Mouse (Mus musculus) intestine, embryonic 16.5 days (tissue): ENCODE results near the gene Vmn1r226. TPM values are rescaled to one million over a fixed set of nuclear protein-coding genes. Genes with fewer than 3 reads are reported as not detected.

Experiments
- ATAC-seq: fragments of 200-750 bp; cut with Nextera tagmentation; 2 replicates; pipeline ENCODE4 v1.8.0; 2017; ENCODE audit warnings: moderate TSS enrichment, moderate library complexity
- H3K27ac ChIP-seq: fragments of 300-500 bp; sonication (generic); 2 replicates; pipeline ENCODE4 v1.5.1; 2014; ENCODE audit warnings: mild to moderate bottlenecking, low read length
- H3K27me3 ChIP-seq: fragments of 300-500 bp; sonication (generic); replicated peaks from 2 replicates; pipeline ENCODE4 v1.6.1; 2014; ENCODE audit warnings: low read length, control low read depth, mixed read lengths; ENCODE audit not compliant: control insufficient read depth, insufficient read depth
- H3K36me3 ChIP-seq: fragments of 300-500 bp; sonication (generic); 2 replicates; pipeline ENCODE4 v1.6.1; 2014; ENCODE audit warnings: low read length, control low read depth; ENCODE audit not compliant: control insufficient read depth, insufficient read depth
- H3K4me1 ChIP-seq: fragments of 300-500 bp; sonication (generic); 2 replicates; pipeline ENCODE4 v1.6.1; 2014; ENCODE audit warnings: low read length, control low read depth, mixed read lengths; ENCODE audit not compliant: control insufficient read depth, insufficient read depth
- H3K4me2 ChIP-seq: fragments of 300-500 bp; sonication (generic); 2 replicates; pipeline ENCODE4 v1.6.1; 2014; ENCODE audit warnings: low read depth, low read length, control low read depth
- H3K4me3 ChIP-seq: fragments of 300-500 bp; sonication (generic); 2 replicates; pipeline ENCODE4 v1.5.1; 2014; ENCODE audit warnings: mild to moderate bottlenecking, low read length
- H3K9ac ChIP-seq: fragments of 300-500 bp; sonication (generic); 2 replicates; pipeline ENCODE4 v1.6.1; 2014; ENCODE audit warnings: low read depth, low read length
- H3K9me3 ChIP-seq: fragments of 300-500 bp; sonication (generic); 2 replicates; pipeline ENCODE4 v1.6.1; 2016; ENCODE audit warnings: low read length, control low read depth; ENCODE audit not compliant: control insufficient read depth
- whole genome bisulfite sequencing: fragments of 180-500 bp; shearing (Covaris S2); extraction: QIAGEN DNeasy Blood & Tissue Kit; methylation state at CpG from one replicate; pipeline ENCODE4 v1.1.7; 2014; 5-methylcytosine and 5-hydroxymethylcytosine counted together
- polyA plus RNA-seq: library from polyadenylated mRNA; unstranded; fragments of >200 nt; fragmentation: Nextera tagmentation; extraction: Ambion mirVana; gene quantifications from 2 replicates; pipeline ENCODE4 v1.2.1, GENCODE M21; 2015

The Vmn1r226 gene
- not detected in 2 replicates for polyA plus RNA-seq

DNA sequence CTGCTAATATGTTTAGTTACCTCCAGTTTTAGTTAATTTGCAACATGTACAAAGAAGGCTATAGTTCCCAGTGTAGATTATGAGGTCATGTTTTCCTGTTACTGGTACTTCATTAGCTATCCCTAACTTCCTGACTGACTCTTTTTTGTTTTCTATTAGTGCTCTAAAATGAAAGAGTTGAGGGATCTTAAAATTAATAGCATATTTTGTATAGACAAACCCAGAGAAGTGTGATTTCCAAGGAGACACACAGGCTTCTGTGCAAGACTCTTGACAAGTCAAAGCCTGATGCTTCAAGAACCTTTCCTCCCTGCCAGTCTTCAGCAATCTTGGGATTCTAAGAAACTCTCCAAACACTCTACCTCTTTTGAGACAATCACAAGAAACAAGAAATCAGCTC is at the start of gene Vmn1r226:
Gene Vmn1r226 (plus strand): TSS at position 301 of the 400 bp plus-strand sequence.
- Histone ChIP-seq H3K36me3 (no peaks in the 10 kb centered on the region), H3K4me3 (no peak within 1 kb of the TSS), H3K4me2 (no peak within 1 kb of the TSS), H3K27me3 (no peaks in the 10 kb centered on the region), H3K4me1 (no peaks in the 10 kb centered on the region), H3K27ac (no peak within 1 kb of the TSS), H3K9ac (no peak within 1 kb of the TSS), H3K9me3 (0 out of 2 replicates have a peak, but pooled peaks cover 3% of the 10 kb centered on the region)
- no peak for ATAC-seq

GRCm38 (mm10) chr17:20729543-20729942 is 46.9 kb downstream of the Vmn1r226 start, which contains the start of gene Vmn1r227:
Vmn1r227 (plus strand) TSS chr17:20729843.
- WGBS, result 43% methylated on average over 1 of the region's 1 CpGs
- no peak within 1 kb of the TSS for H3K4me2 ChIP-seq
- H3K4me3 ChIP-seq, result no peak within 1 kb of the TSS
- no peaks in the 10 kb centered on the region for H3K9me3 ChIP-seq
- no peak for ATAC-seq
- H3K9ac ChIP-seq, result no peak within 1 kb of the TSS
- no peaks in the 10 kb centered on the region for H3K36me3 ChIP-seq
- no peaks in the 10 kb centered on the region for H3K4me1 ChIP-seq
- no peak within 1 kb of the TSS for H3K27ac ChIP-seq
- no peaks in the 10 kb centered on the region for H3K27me3 ChIP-seq

Other genes with a start within 250 kb of the Vmn1r226 start
- not detected in 2 replicates for gene Vmn2r108, start 201.5 kb upstream of the Vmn1r226 start, polyA plus RNA-seq
- gene Vmn1r225, start 184.7 kb upstream of the Vmn1r226 start, polyA plus RNA-seq, result not detected in 2 replicates
- not detected in 2 replicates for gene Vmn2r109, start 118.1 kb upstream of the Vmn1r226 start, polyA plus RNA-seq
- 0.02 TPM in 1 of 2 replicates, not detected in the other for gene Vmn2r110, start 86.4 kb upstream of the Vmn1r226 start, polyA plus RNA-seq
- not detected in 2 replicates for gene Fpr-rs3, start 58.0 kb upstream of the Vmn1r226 start, polyA plus RNA-seq
- not detected in 2 replicates for gene Vmn1r227, start 47.0 kb downstream of the Vmn1r226 start, polyA plus RNA-seq
- gene Vmn1r228, start 103.3 kb downstream of the Vmn1r226 start, polyA plus RNA-seq, result not detected in 2 replicates
- not detected in 2 replicates for gene Vmn1r229, start 128.7 kb downstream of the Vmn1r226 start, polyA plus RNA-seq
- not detected in 2 replicates for gene Vmn1r230, start 157.6 kb downstream of the Vmn1r226 start, polyA plus RNA-seq
- gene Vmn1r231, start 222.2 kb downstream of the Vmn1r226 start, polyA plus RNA-seq, result not detected in 2 replicates
- gene Vmn1r232, start 236.9 kb downstream of the Vmn1r226 start, polyA plus RNA-seq, result not detected in 2 replicates